Mouse (Mus musculus): ENCODE measurements around the gene Rgl2. TPM values are rescaled to one million over a fixed set of nuclear protein-coding genes. Genes with fewer than 3 reads are reported as not detected.

Rgl2 gene
- polyA plus RNA-seq, 1 experiment from 2014 or later, result 27.2 TPM

DNA sequence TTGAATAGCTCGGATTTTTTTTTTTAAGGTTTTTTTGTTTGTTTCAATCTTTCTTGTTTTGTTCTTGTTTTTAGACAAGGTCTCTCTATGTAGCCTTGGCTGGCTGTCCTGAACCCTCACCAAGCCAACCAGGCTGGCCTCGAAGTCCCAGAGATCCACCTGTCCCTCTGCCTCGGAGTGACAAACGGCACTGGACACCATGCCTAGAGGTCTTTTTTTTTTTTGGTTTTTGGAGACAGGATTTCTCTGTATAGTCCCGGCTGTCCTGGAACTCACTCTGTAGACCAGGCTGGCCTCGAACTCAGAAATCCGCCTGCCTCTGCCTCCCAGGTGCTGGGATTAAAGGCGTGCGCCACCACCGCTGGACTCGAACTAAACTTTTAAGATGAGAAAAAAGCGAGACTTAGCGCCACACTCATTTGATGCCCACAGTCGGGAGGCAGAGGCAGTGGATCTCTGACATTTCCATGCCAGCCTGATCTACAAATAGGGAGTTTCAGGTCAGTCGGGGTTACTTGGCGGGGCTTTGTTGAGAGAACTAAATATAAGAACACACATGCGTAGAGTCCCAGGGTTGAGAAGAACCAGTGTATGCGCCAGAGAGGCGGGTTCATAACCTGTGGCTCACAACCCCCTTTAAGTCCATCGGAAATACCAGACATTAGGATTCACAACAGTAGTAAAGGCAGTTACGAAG, 944 bp upstream of the Rgl2 start:
- Histone ChIP-seq H3K27ac (ENCODE audit: low read depth, low read length) (no peak overlapping the region), H3K36me3 (ENCODE audit: control insufficient read depth, insufficient read depth, low read length) (peaks cover 19% of the 10 kb centered on the region), H3K9me3 (replicated peaks; ENCODE audit: control insufficient read depth, low read length) (no peaks in the 10 kb centered on the region), H3K9ac (ENCODE audit: low read length) (peak overlapping the region; percentile 93), H3K4me2 (ENCODE audit: low read length) (peak overlapping the region; percentile 99), H3K4me3 (ENCODE audit: low read depth, low read length) (peak overlapping the region; percentile 82), H3K27me3 (replicated peaks; ENCODE audit: control insufficient read depth, insufficient read depth, low read length) (no peaks in the 10 kb centered on the region), H3K4me1 (ENCODE audit: control insufficient read depth, insufficient read depth, low read length) (peaks cover 13% of the 10 kb centered on the region)
- WGBS, result 67% methylated on average over 21 of the region's 21 CpGs
- no peak for DNase-seq (ENCODE audit: low spot score)
- no peak for ATAC-seq

DNA sequence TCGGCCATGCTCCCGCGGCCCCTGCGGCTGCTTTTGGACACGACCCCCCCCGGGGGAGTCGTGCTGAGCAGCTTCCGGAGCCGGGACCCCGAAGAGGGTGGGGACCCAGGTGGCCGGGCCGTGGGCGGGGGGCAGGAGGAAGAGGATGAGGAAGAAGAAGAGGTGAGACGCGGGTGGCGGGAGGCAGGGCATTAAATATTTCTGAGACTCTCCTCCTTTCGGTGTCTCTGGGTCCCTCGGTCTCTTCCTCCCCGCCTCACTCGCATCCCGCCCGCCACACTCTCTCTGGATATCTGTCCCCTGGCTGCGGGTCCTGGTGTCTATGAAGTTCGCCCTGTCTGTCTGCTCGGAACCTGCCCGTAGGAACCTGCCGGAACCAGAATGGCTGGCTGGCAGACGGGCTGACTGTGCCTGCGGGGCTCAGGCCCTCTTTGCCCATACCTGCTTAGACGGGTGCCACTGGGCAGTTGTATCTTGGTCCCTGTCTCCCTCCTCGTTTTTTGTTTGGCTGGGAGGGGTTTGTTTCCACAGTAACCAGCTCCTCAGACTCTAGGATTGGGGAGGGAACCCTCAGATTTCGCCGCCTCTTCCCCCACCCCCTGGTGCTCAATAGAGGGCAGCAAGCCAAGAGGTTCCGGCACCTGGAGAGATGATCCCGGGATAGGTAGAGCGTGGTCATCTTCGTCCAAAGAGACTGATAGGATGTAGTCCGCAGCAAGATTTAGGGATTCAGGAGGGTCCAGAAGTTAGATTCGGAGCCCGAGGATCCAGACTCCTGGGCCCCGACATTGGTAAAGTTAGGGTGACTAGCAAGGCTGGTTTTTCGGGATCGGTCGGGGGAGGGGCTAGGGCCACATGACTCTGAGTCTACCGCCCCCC, 1.2 kb downstream of the Rgl2 start:
- peak; percentile 20 for DNase-seq (ENCODE audit: low spot score)
- Histone ChIP-seq H3K4me3 (ENCODE audit: low read depth, low read length) (peak overlapping the region; percentile 82), H3K4me2 (ENCODE audit: low read length) (peak overlapping the region; percentile 99), H3K27me3 (replicated peaks; ENCODE audit: control insufficient read depth, insufficient read depth, low read length) (no peaks in the 10 kb centered on the region), H3K4me1 (ENCODE audit: control insufficient read depth, insufficient read depth, low read length) (peaks cover 13% of the 10 kb centered on the region), H3K36me3 (ENCODE audit: control insufficient read depth, insufficient read depth, low read length) (peaks cover 36% of the 10 kb centered on the region), H3K9ac (ENCODE audit: low read length) (peak overlapping the region; percentile 93), H3K27ac (ENCODE audit: low read depth, low read length) (peak overlapping the region; percentile 94), H3K9me3 (replicated peaks; ENCODE audit: control insufficient read depth, low read length) (no peaks in the 10 kb centered on the region)
- WGBS, result under 1% methylated on average over 42 of the region's 45 CpGs
- peak; percentile 10; the same call in 1 of the 2 replicates for ATAC-seq

DNA sequence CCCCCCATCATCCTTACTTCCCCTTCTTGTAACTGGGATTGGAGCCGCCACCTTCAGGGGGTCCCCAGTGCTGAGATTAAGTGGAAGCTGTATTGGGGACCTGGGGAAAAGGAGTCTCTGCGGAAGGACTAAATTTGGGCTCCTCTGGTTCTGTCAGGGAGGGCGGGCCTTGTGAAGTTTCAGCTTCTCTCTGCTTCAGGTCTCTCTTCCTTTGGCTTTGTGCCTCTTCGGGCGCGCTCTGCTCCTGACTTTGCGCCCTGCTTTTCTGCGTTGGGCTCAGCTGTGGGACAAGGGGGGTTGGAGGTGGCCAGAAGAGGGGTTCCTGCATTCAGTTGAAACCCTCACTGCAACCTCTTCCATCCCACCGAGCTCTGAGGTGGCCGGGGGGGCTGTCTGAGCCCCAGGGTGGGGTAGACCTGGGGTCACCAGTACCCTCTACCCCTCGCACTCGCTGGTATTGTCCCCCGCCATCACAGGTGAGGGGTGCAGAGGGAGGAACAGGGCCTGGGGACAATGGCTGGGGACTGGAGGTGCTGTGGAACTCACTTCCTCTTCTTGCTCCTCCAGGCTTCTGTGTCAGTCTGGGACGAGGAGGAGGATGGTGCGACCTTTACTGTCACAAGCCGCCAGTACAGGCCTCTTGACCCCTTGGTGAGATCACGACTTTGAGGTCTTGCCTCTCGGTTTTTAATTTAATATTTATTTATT, 2.0 kb downstream of the Rgl2 start:
- WGBS, result 42% methylated on average over 18 of the region's 18 CpGs
- Histone ChIP-seq H3K4me1 (ENCODE audit: control insufficient read depth, insufficient read depth, low read length) (peaks cover 13% of the 10 kb centered on the region), H3K27ac (ENCODE audit: low read depth, low read length) (no peak overlapping the region), H3K9ac (ENCODE audit: low read length) (peak overlapping the region; percentile 93), H3K27me3 (replicated peaks; ENCODE audit: control insufficient read depth, insufficient read depth, low read length) (no peaks in the 10 kb centered on the region), H3K4me2 (ENCODE audit: low read length) (peak overlapping the region; percentile 99), H3K9me3 (replicated peaks; ENCODE audit: control insufficient read depth, low read length) (no peaks in the 10 kb centered on the region), H3K36me3 (ENCODE audit: control insufficient read depth, insufficient read depth, low read length) (peaks cover 35% of the 10 kb centered on the region), H3K4me3 (ENCODE audit: low read depth, low read length) (peak overlapping the region; percentile 82)
- DNase-seq (ENCODE audit: low spot score), result no peak
- no peak for ATAC-seq

DNA sequence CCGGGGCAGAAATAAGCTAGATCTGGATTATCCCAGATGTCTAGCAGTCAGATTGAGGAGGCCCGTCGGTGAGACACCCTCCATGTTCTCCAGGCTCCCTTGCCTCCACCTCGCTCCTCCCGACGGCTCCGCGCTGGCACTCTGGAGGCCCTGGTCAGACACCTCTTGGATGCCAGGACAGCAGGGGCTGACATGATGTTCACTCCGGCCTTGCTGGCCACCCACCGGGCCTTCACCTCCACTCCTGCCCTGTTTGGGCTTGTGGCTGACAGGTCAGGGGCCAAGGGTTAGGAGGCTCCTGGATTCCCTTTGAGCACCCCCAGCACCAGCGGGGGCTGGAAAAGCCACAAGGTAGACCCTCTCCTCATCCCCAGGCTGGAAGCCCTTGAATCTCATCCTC, 2.6 kb downstream of the Rgl2 start:
- Histone ChIP-seq H3K4me2 (ENCODE audit: low read length) (no peak overlapping the region), H3K9ac (ENCODE audit: low read length) (no peak overlapping the region; the same call in 1 of the 2 replicates), H3K27me3 (replicated peaks; ENCODE audit: control insufficient read depth, insufficient read depth, low read length) (no peaks in the 10 kb centered on the region), H3K27ac (ENCODE audit: low read depth, low read length) (no peak overlapping the region), H3K4me1 (ENCODE audit: control insufficient read depth, insufficient read depth, low read length) (peaks cover 13% of the 10 kb centered on the region), H3K36me3 (ENCODE audit: control insufficient read depth, insufficient read depth, low read length) (peaks cover 39% of the 10 kb centered on the region), H3K4me3 (ENCODE audit: low read depth, low read length) (no peak overlapping the region; the same call in 1 of the 2 replicates), H3K9me3 (replicated peaks; ENCODE audit: control insufficient read depth, low read length) (no peaks in the 10 kb centered on the region)
- 90% methylated on average over 11 of the region's 11 CpGs for WGBS
- DNase-seq (ENCODE audit: low spot score) (no peak), ATAC-seq (no peak)

DNA sequence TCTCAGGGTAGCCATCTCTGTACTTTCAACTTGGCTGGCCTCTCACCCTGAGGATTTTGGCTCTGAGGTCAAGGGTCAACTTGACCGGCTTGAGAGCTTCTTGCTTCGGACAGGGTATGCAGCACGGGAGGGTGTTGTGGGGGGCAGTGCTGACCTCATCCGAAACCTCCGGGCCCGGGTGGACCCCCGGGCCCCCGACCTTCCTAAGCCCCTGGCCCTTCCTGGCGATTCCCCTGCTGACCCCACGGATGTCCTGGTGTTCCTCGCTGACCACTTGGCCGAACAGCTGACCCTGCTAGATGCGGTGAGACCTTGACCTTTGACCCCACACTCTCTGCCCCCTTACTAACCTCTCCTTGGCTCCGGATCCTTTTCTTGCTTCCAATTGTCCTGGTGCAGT, 3.1 kb downstream of the Rgl2 start:
- no peak overlapping the region for H3K4me2 ChIP-seq (ENCODE audit: low read length)
- ATAC-seq, result no peak
- peaks cover 44% of the 10 kb centered on the region for H3K36me3 ChIP-seq (ENCODE audit: control insufficient read depth, insufficient read depth, low read length)
- H3K9ac ChIP-seq (ENCODE audit: low read length), result no peak overlapping the region
- no peak for DNase-seq (ENCODE audit: low spot score)
- no peaks in the 10 kb centered on the region for H3K27me3 ChIP-seq (replicated peaks; ENCODE audit: control insufficient read depth, insufficient read depth, low read length)
- 89% methylated on average over 14 of the region's 14 CpGs for WGBS
- H3K27ac ChIP-seq (ENCODE audit: low read depth, low read length), result no peak overlapping the region
- H3K4me1 ChIP-seq (ENCODE audit: control insufficient read depth, insufficient read depth, low read length), result peaks cover 13% of the 10 kb centered on the region
- no peak overlapping the region for H3K4me3 ChIP-seq (ENCODE audit: low read depth, low read length)
- H3K9me3 ChIP-seq (replicated peaks; ENCODE audit: control insufficient read depth, low read length), result no peaks in the 10 kb centered on the region

DNA sequence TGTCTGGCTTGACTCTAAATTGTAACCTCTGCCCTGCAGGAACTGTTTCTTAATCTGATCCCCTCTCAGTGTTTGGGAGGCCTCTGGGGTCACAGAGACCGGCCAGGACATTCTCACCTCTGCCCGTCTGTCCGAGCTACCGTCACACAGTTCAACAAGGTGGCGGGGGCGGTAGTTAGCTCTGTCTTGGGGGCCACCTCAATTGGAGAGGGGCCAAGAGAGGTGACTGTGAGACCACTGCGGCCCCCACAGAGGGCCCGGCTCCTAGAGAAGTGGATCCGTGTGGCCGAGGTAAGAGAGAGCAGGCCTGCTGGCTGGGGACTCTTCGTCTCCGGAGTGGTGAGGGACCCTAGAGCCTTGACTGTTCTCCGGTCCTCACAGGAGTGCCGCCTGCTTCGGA, 3.6 kb downstream of the Rgl2 start:
- Histone ChIP-seq H3K27me3 (replicated peaks; ENCODE audit: control insufficient read depth, insufficient read depth, low read length) (no peaks in the 10 kb centered on the region), H3K4me1 (ENCODE audit: control insufficient read depth, insufficient read depth, low read length) (peaks cover 13% of the 10 kb centered on the region), H3K27ac (ENCODE audit: low read depth, low read length) (no peak overlapping the region), H3K9me3 (replicated peaks; ENCODE audit: control insufficient read depth, low read length) (no peaks in the 10 kb centered on the region), H3K4me2 (ENCODE audit: low read length) (no peak overlapping the region), H3K9ac (ENCODE audit: low read length) (no peak overlapping the region), H3K4me3 (ENCODE audit: low read depth, low read length) (no peak overlapping the region), H3K36me3 (ENCODE audit: control insufficient read depth, insufficient read depth, low read length) (peaks cover 47% of the 10 kb centered on the region)
- DNase-seq (ENCODE audit: low spot score), result no peak
- 90% methylated on average over 15 of the region's 15 CpGs for WGBS
- no peak for ATAC-seq

DNA sequence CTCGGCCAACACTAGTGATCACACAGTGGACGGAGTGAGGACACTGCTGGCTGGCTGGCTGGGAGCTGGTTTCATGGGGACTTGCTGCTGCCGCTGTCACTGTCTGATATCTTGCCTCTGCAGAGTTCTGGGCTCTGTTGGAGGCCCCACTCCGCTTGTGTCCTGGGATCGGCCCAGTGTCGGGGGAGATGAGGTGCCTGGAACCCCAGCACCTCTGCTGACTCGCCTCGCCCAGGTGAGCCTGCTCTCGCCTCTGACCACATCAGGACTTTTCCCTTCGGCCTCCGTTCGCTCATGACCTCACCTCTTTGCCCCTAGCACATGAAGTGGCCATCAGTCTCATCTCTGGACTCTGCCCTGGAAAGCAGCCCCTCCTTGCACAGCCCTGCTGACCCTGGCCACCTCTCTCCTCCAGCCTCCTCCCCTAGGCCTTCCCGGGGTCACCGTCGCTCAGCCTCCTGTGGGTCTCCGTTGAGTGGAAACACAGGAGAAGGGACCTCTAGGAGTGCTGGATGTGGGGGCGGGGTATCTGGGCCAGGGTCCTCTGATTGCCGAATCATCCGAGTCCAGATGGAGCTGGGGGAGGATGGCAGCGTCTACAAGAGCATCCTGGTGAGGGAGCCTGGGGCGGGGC, 6.2 kb downstream of the Rgl2 start:
- no peak overlapping the region for H3K4me3 ChIP-seq (ENCODE audit: low read depth, low read length)
- no peak overlapping the region for H3K9ac ChIP-seq (ENCODE audit: low read length)
- H3K4me1 ChIP-seq (ENCODE audit: control insufficient read depth, insufficient read depth, low read length), result peaks cover 12% of the 10 kb centered on the region
- peaks cover 56% of the 10 kb centered on the region for H3K36me3 ChIP-seq (ENCODE audit: control insufficient read depth, insufficient read depth, low read length)
- no peak for DNase-seq (ENCODE audit: low spot score)
- no peak overlapping the region for H3K27ac ChIP-seq (ENCODE audit: low read depth, low read length)
- no peaks in the 10 kb centered on the region for H3K9me3 ChIP-seq (replicated peaks; ENCODE audit: control insufficient read depth, low read length)
- no peak overlapping the region for H3K4me2 ChIP-seq (ENCODE audit: low read length)
- no peaks in the 10 kb centered on the region for H3K27me3 ChIP-seq (replicated peaks; ENCODE audit: control insufficient read depth, insufficient read depth, low read length)
- WGBS, result 86% methylated on average over 21 of the region's 21 CpGs
- ATAC-seq, result no peak

DNA sequence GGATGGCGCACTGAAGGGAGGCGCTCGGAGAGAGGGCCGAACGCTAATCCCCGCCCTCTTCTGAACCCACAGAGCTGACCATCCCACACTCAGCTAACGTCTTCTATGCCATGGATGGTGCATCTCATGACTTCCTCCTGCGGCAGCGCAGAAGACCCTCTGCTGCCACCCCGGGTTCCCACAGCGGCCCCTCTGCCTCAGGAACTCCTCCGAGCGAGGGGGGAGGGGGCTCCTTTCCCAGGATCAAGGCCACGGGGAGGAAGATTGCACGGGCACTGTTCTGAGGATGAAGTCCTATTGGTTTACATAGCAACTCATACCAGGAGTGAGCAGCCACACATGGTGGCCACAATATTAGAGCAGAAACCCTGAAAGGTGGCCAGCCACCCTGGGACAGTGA, 7.7 kb downstream of the Rgl2 start:
- Histone ChIP-seq H3K9ac (ENCODE audit: low read length) (no peak overlapping the region), H3K4me2 (ENCODE audit: low read length) (no peak overlapping the region), H3K27me3 (replicated peaks; ENCODE audit: control insufficient read depth, insufficient read depth, low read length) (no peaks in the 10 kb centered on the region), H3K27ac (ENCODE audit: low read depth, low read length) (no peak overlapping the region), H3K4me1 (ENCODE audit: control insufficient read depth, insufficient read depth, low read length) (peaks cover 10% of the 10 kb centered on the region), H3K4me3 (ENCODE audit: low read depth, low read length) (no peak overlapping the region), H3K36me3 (ENCODE audit: control insufficient read depth, insufficient read depth, low read length) (peaks cover 58% of the 10 kb centered on the region), H3K9me3 (replicated peaks; ENCODE audit: control insufficient read depth, low read length) (no peaks in the 10 kb centered on the region)
- ATAC-seq, result no peak
- DNase-seq (ENCODE audit: low spot score), result no peak
- 90% methylated on average over 15 of the region's 15 CpGs for whole genome bisulfite sequencing

All from forebrain, embryonic 14.5 days (tissue).